In the genomic region with DNA sequence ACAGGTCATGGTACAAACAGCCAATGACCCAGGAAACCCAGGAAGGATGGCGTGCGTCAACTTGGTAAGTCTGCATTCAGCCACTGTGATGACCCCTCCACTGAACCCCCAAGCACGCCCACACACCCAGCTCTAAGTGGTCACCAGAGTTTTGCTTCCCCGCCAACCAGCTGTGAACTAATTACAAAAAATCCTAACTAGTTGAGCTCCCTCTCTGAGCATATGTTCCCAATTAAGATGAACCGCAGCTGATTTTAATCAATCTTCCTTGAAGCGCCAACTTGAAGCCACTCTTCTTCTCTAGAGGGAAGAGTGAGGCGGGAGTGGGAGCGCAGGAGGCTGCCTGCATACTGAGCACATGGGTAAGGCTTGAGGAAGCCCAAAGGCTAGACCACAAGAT, we compare ENCODE assay signal across 21 mouse cellular contexts.
DNase-seq lines count a peak whose midpoint lies in the region; ATAC-seq lines count a peak whose summit lies in the region.
"Had no signal": no experiment of that assay in that cellular context is flagged by ENCODE, and none has a peak within 500 bp of the region (broad histone marks: within the 10 kb centered on the region; RNA-seq: fewer than 3 reads in every experiment).

No protein-coding gene starts in this region.

- DNase-seq in forebrain, embryonic 11.5 days (ENCODE audit: low spot score): no peak
- DNase-seq in 3T3-L1 (ENCODE audit: low read depth, low spot score): peak; percentile 17
- DNase-seq in embryonic facial prominence, embryonic 10.5 days (ENCODE audit: low spot score): peak; percentile 44
- DNase-seq in hindlimb bud, embryonic 11.5 days (ENCODE audit: extremely low spot score, low read depth, low spot score): peak; percentile 62
- DNase-seq in left cerebral cortex, postnatal 10 days (ENCODE audit: extremely low spot score in 1 of 2, low spot score in 2 of 2): no peak
- no peak for DNase-seq in thymus, postnatal 25 days
- no peak for DNase-seq in urinary bladder, adult 18-20 months (ENCODE audit: low spot score in 2 of 2)
- DNase-seq: adrenal gland, postnatal 36 days; cerebellum, adult 18-20 months; cerebellum, postnatal 25 days; heart, postnatal 10 days; lung, adult 2 months; right cerebral cortex, postnatal 4 days; thymus, adult 2 months had no signal

- H3K4me2 ChIP-seq in forebrain, embryonic 15.5 days (replicated peaks): no peak overlapping the region
- H3K4me2 ChIP-seq in forebrain, embryonic 11.5 days (ENCODE audit: low read depth, low read length, severe bottlenecking): no peak overlapping the region
- H3K4me2 ChIP-seq: heart, embryonic 11.5 days; hindbrain, embryonic 12.5 days; liver, embryonic 12.5 days had no signal

- H3K27me3 ChIP-seq in forebrain, embryonic 15.5 days: no peaks in the 10 kb centered on the region
- H3K27me3 ChIP-seq in forebrain, embryonic 11.5 days (ENCODE audit: control insufficient read depth, insufficient read depth, low read length): no peaks in the 10 kb centered on the region
- no peaks in the 10 kb centered on the region for H3K27me3 ChIP-seq in embryonic facial prominence, embryonic 10.5 days (replicated peaks; ENCODE audit: low read depth, poor library complexity, severe bottlenecking)
- H3K27me3 ChIP-seq: hindbrain, embryonic 12.5 days; liver, embryonic 12.5 days had no signal

- no peaks in the 10 kb centered on the region for H3K9me3 ChIP-seq in forebrain, embryonic 15.5 days
- H3K9me3 ChIP-seq in forebrain, embryonic 11.5 days (ENCODE audit: control insufficient read depth, low read length): no peaks in the 10 kb centered on the region
- no peaks in the 10 kb centered on the region for H3K9me3 ChIP-seq in embryonic facial prominence, embryonic 10.5 days
- H3K9me3 ChIP-seq: hindbrain, embryonic 12.5 days; liver, embryonic 12.5 days had no signal

- 78% methylated on average over 8 of the region's 8 CpGs for WGBS in forebrain, embryonic 15.5 days
- WGBS in forebrain, embryonic 11.5 days: 77% methylated on average over 8 of the region's 8 CpGs
- 45% methylated on average over 8 of the region's 8 CpGs for WGBS in embryonic facial prominence, embryonic 10.5 days

- intact Hi-C loops in left cerebral cortex, postnatal 10 days (cut with DNase I): no loop called here

- H3K4me1 ChIP-seq in forebrain, embryonic 15.5 days: peaks cover 41% of the 10 kb centered on the region
- H3K4me1 ChIP-seq in forebrain, embryonic 11.5 days (replicated peaks; ENCODE audit: control insufficient read depth, insufficient read depth, low read length): no peaks in the 10 kb centered on the region
- H3K4me1 ChIP-seq in embryonic facial prominence, embryonic 10.5 days: peaks cover 24% of the 10 kb centered on the region
- H3K4me1 ChIP-seq: liver, embryonic 12.5 days had no signal

- peak overlapping the region; percentile 59 for H3K27ac ChIP-seq in forebrain, embryonic 15.5 days (replicated peaks)
- no peak overlapping the region for H3K27ac ChIP-seq in forebrain, embryonic 11.5 days (ENCODE audit: low read depth, low read length)
- H3K27ac ChIP-seq in embryonic facial prominence, embryonic 10.5 days (replicated peaks): peak overlapping the region; percentile 45; the same call in 1 of the 2 replicates
- H3K27ac ChIP-seq: hindbrain, embryonic 12.5 days; liver, embryonic 12.5 days had no signal

- no peak overlapping the region for H3K9ac ChIP-seq in forebrain, embryonic 15.5 days (replicated peaks)
- no peak overlapping the region for H3K9ac ChIP-seq in forebrain, embryonic 11.5 days (ENCODE audit: low read length)
- H3K9ac ChIP-seq: hindbrain, embryonic 12.5 days; liver, embryonic 12.5 days had no signal

- no peaks in the 10 kb centered on the region for H3K36me3 ChIP-seq in forebrain, embryonic 15.5 days
- H3K36me3 ChIP-seq in forebrain, embryonic 11.5 days (ENCODE audit: control insufficient read depth, insufficient read depth, low read length): no peaks in the 10 kb centered on the region
- H3K36me3 ChIP-seq in embryonic facial prominence, embryonic 10.5 days (replicated peaks): peaks cover 42% of the 10 kb centered on the region

- H3K4me3 ChIP-seq in forebrain, embryonic 15.5 days: no peak overlapping the region
- no peak overlapping the region for H3K4me3 ChIP-seq in forebrain, embryonic 11.5 days (ENCODE audit: low read depth, low read length)
- no peak overlapping the region for H3K4me3 ChIP-seq in embryonic facial prominence, embryonic 10.5 days
- H3K4me3 ChIP-seq: hindbrain, embryonic 12.5 days; liver, embryonic 12.5 days had no signal

- ATAC-seq in forebrain, embryonic 15.5 days (replicated peaks): no peak
- ATAC-seq in forebrain, embryonic 11.5 days (replicated peaks; ENCODE audit: low FRiP score): no peak
- ATAC-seq: CD4-positive, CD25-positive, alpha-beta regulatory T cell, adult 4 months; forebrain, embryonic 14.5 days; intestine, embryonic 16.5 days; liver, embryonic 12.5 days had no signal

Comparison
In these comparisons a context has a peak if more than half of its experiments do, and no peak if none do; other contexts are left out.
1. DNase-seq: peak in 3T3-L1 (single experiment), embryonic facial prominence, embryonic 10.5 days (single experiment) and hindlimb bud, embryonic 11.5 days (single experiment); none in forebrain, embryonic 11.5 days (single experiment), left cerebral cortex, postnatal 10 days (0 of 2), thymus, postnatal 25 days (single experiment) and urinary bladder, adult 18-20 months (0 of 2).